In genomic region chr6:90997025-90997424, GRCm38 (mm10) we compare ENCODE assay signal across 26 mouse cellular contexts. TPM values are rescaled to one million over a fixed set of nuclear protein-coding genes. Genes with fewer than 3 reads are reported as not detected.
A peak's percentile ranks its signal among the peaks of the same experiment; 100 is the strongest.
DNase-seq lines count a peak whose midpoint lies in the region; ATAC-seq lines count a peak whose summit lies in the region.
"Had no signal": no experiment of that assay in that cellular context is flagged by ENCODE, and none has a peak within 500 bp of the region (broad histone marks: within the 10 kb centered on the region; RNA-seq: fewer than 3 reads in every experiment).

No protein-coding gene starts in this region.

- no peaks in the 10 kb centered on the region for H3K27me3 ChIP-seq in midbrain, embryonic 13.5 days
- H3K27me3 ChIP-seq: midbrain, embryonic 12.5 days; neural tube, embryonic 13.5 days had no signal

- no peaks in the 10 kb centered on the region for H3K36me3 ChIP-seq in midbrain, embryonic 13.5 days
- H3K36me3 ChIP-seq: embryonic facial prominence, embryonic 12.5 days; limb, embryonic 13.5 days; midbrain, embryonic 12.5 days; neural tube, embryonic 13.5 days had no signal

- no peak overlapping the region for H3K4me2 ChIP-seq in midbrain, embryonic 13.5 days (replicated peaks)
- H3K4me2 ChIP-seq: embryonic facial prominence, embryonic 12.5 days; limb, embryonic 13.5 days; liver, embryonic 11.5 days; midbrain, embryonic 12.5 days; neural tube, embryonic 13.5 days had no signal

- ATAC-seq in midbrain, embryonic 13.5 days = no peak
- ATAC-seq: CD4-positive, CD25-positive, alpha-beta regulatory T cell, adult 4 months; forebrain, postnatal 0 days; hindbrain, embryonic 16.5 days; liver, postnatal 0 days had no signal

- H3K4me1 ChIP-seq in midbrain, embryonic 13.5 days (replicated peaks) = peaks cover 12% of the 10 kb centered on the region

- H3K9ac ChIP-seq in midbrain, embryonic 13.5 days (replicated peaks) = no peak overlapping the region
- H3K9ac ChIP-seq: embryonic facial prominence, embryonic 12.5 days; forebrain, postnatal 0 days; limb, embryonic 13.5 days; liver, postnatal 0 days; midbrain, embryonic 12.5 days; neural tube, embryonic 13.5 days had no signal

- H3K9me3 ChIP-seq in midbrain, embryonic 13.5 days = no peaks in the 10 kb centered on the region; the same call in 1 of the 2 replicates
- H3K9me3 ChIP-seq: limb, embryonic 13.5 days had no signal

- peak; percentile 59 for DNase-seq in right cerebral cortex, adult 18-20 months
- no peak for DNase-seq in right cerebral cortex, postnatal 25 days
- peak; percentile 27 for DNase-seq in adipocyte (ENCODE audit: low spot score)
- DNase-seq in brain, adult 2 months (ENCODE audit: low read depth, low spot score) = peak; percentile 78
- no peak for DNase-seq in cerebellum, adult 18-20 months
- no peak for DNase-seq in cerebellum, postnatal 14 days
- DNase-seq: cerebellum, adult 9-10 months; embryo, embryonic 11 days; forebrain, postnatal 0 days; gastrocnemius, postnatal 10 days; heart, postnatal 14 days; kidney, adult 18-20 months; kidney, postnatal 36 days; liver, postnatal 0 days; lung, postnatal 4 days had no signal

- WGBS in midbrain, embryonic 13.5 days = 95% methylated on average over 3 of the region's 3 CpGs

- H3K27ac ChIP-seq in midbrain, embryonic 13.5 days = no peak overlapping the region
- H3K27ac ChIP-seq: embryonic facial prominence, embryonic 12.5 days; layer of hippocampus, adult 2 months; left cerebral cortex, adult 2 months; limb, embryonic 13.5 days; midbrain, embryonic 12.5 days; neural tube, embryonic 13.5 days had no signal

- no peak overlapping the region for H3K4me3 ChIP-seq in midbrain, embryonic 13.5 days (replicated peaks)
- H3K4me3 ChIP-seq: embryonic facial prominence, embryonic 12.5 days; layer of hippocampus, adult 2 months; left cerebral cortex, adult 2 months; limb, embryonic 13.5 days; megakaryocyte, embryonic 14.5 days; midbrain, embryonic 12.5 days; neural tube, embryonic 13.5 days had no signal

RNA-seq across cellular contexts. Expression of gene Iqsec1, which starts 8.5 kb away (rescaled TPM):
- 16.0 and 16.9 TPM in 2 replicates for polyA plus RNA-seq in midbrain, embryonic 13.5 days (2015; fragmentation: Nextera tagmentation; extraction: Ambion mirVana)

Comparison
In these comparisons a context has a peak if more than half of its experiments do, and no peak if none do; other contexts are left out.
1. DNase-seq: peak in right cerebral cortex, adult 18-20 months (single experiment), adipocyte (single experiment) and brain, adult 2 months (single experiment); none in right cerebral cortex, postnatal 25 days (single experiment), cerebellum, adult 18-20 months (0 of 2) and cerebellum, postnatal 14 days (0 of 2).